Mouse (Mus musculus) ovary, postnatal 10 days (tissue): ENCODE measurements around the gene Cox20.

ENCODE experiments used
- DNase-seq: peaks from one replicate; pipeline ENCODE4 v3.0.0; 2022; ENCODE audit warnings: low spot score

Gene Cox20

GRCm38 (mm10) chr1:178357776-178358710 is 39.1 kb downstream of the Cox20 start:
- no peak for DNase-seq

- DNase-seq = no peak
Observed at GRCm38 (mm10) chr1:178360264-178360663, 41.3 kb downstream of the Cox20 start.

GRCm38 (mm10) chr1:178360702-178361101 is 41.8 kb downstream of the Cox20 start:
- no peak for DNase-seq

- no peak for DNase-seq
Observed at GRCm38 (mm10) chr1:178365171-178365570, 46.2 kb downstream of the Cox20 start.

- DNase-seq = no peak
Observed at GRCm38 (mm10) chr1:178368121-178368520, 49.2 kb downstream of the Cox20 start.

GRCm38 (mm10) chr1:178368548-178369271 is 49.8 kb downstream of the Cox20 start:
- peak; percentile 59 for DNase-seq

GRCm38 (mm10) chr1:178369272-178369651 is 50.3 kb downstream of the Cox20 start:
- no peak for DNase-seq
